Mouse (Mus musculus) regulatory T cell (primary cell): ENCODE data around the gene Pcbp3.

Experiments used
- in situ Hi-C: fragments of 300-600 bp; cut with MboI, MseI; formaldehyde crosslinking; loops from one replicate; pipeline ENCODE4 v1.15.1; 2025; ENCODE audit warnings: high pct_unique_total_duplicates

The Pcbp3 gene

GRCm38 (mm10) chr10:76732391-76732790 lies 229.3 kb downstream of the Pcbp3 start:
- in situ Hi-C loops: loop anchor here (5.0 kb wide), 2 partner anchors 105 to 260 kb away; no protein-coding TSS in a partner anchor

- in situ Hi-C loops: loop anchor here (5.0 kb wide), 2 partner anchors 104 to 259 kb away; no protein-coding TSS in a partner anchor
Observed at GRCm38 (mm10) chr10:76731621-76732239, 230.0 kb downstream of the Pcbp3 start.

- in situ Hi-C loops: loop anchor here (5.0 kb wide), 2 partner anchors 103 to 258 kb away; no protein-coding TSS in a partner anchor
Observed at GRCm38 (mm10) chr10:76729631-76730620, 231.8 kb downstream of the Pcbp3 start.

GRCm38 (mm10) chr10:76728369-76728768 lies 233.3 kb downstream of the Pcbp3 start:
- in situ Hi-C loops: no loop called here

- in situ Hi-C loops: no loop called here
Observed at GRCm38 (mm10) chr10:76727301-76727700, 234.4 kb downstream of the Pcbp3 start.

GRCm38 (mm10) chr10:76726866-76727265 lies 234.8 kb downstream of the Pcbp3 start:
- in situ Hi-C loops: no loop called here

- in situ Hi-C loops: no loop called here
Observed at GRCm38 (mm10) chr10:76725682-76726285, 235.9 kb downstream of the Pcbp3 start, which contains the start of gene Col6a1. Gene Col6a1 (minus strand): TSS chr10:76726168.

- in situ Hi-C loops: no loop called here
Observed at GRCm38 (mm10) chr10:76725097-76725496, 236.6 kb downstream of the Pcbp3 start.

GRCm38 (mm10) chr10:76724231-76724736 lies 237.4 kb downstream of the Pcbp3 start:
- in situ Hi-C loops: no loop called here

- in situ Hi-C loops: no loop called here
Observed at GRCm38 (mm10) chr10:76722751-76723450, 238.8 kb downstream of the Pcbp3 start.

- in situ Hi-C loops: no loop called here
Observed at GRCm38 (mm10) chr10:76721746-76722145, 239.9 kb downstream of the Pcbp3 start.

GRCm38 (mm10) chr10:76721216-76721615 lies 240.5 kb downstream of the Pcbp3 start:
- in situ Hi-C loops: no loop called here

GRCm38 (mm10) chr10:76717631-76718030 lies 244.1 kb downstream of the Pcbp3 start:
- in situ Hi-C loops: no loop called here

GRCm38 (mm10) chr10:76717026-76717425 lies 244.7 kb downstream of the Pcbp3 start:
- in situ Hi-C loops: no loop called here

GRCm38 (mm10) chr10:76714303-76714702 lies 247.4 kb downstream of the Pcbp3 start:
- in situ Hi-C loops: no loop called here

GRCm38 (mm10) chr10:76712500-76712899 lies 249.2 kb downstream of the Pcbp3 start:
- in situ Hi-C loops: no loop called here
